Mouse (Mus musculus) embryonic facial prominence, embryonic 12.5 days (tissue): ENCODE data around the gene Bend3. TPM values are rescaled to one million over a fixed set of nuclear protein-coding genes. Genes with fewer than 3 reads are reported as not detected.

ENCODE experiments used
- ATAC-seq: fragments of 200-750 bp; cut with Nextera tagmentation; 2 replicates; pipeline ENCODE4 v1.8.0; 2017; ENCODE audit not compliant: insufficient number of reproducible peaks, insufficient read depth, low FRiP score, low TSS enrichment
- H3K27ac ChIP-seq: fragments of 300-500 bp; sonication (generic); 2 replicates; pipeline ENCODE4 v1.5.1; 2016; ENCODE audit warnings: mild to moderate bottlenecking
- H3K27me3 ChIP-seq: fragments of 300-500 bp; sonication (generic); 2 replicates; pipeline ENCODE4 v1.6.1; 2016; ENCODE audit warnings: mild to moderate bottlenecking, moderate library complexity
- H3K36me3 ChIP-seq: fragments of 300-500 bp; sonication (generic); 2 replicates; pipeline ENCODE4 v1.6.1; 2016; ENCODE audit warnings: mild to moderate bottlenecking
- H3K4me1 ChIP-seq: fragments of 300-500 bp; sonication (generic); 2 replicates; pipeline ENCODE4 v1.6.1; 2016
- H3K4me2 ChIP-seq: fragments of 300-500 bp; sonication (generic); replicated peaks from 2 replicates; pipeline ENCODE4 v1.6.1; 2016; ENCODE audit warnings: mild to moderate bottlenecking, moderate library complexity
- H3K4me3 ChIP-seq: fragments of 300-500 bp; sonication (generic); 2 replicates; pipeline ENCODE4 v1.5.1; 2016; ENCODE audit warnings: mild to moderate bottlenecking
- H3K9ac ChIP-seq: fragments of 300-500 bp; sonication (generic); 2 replicates; pipeline ENCODE4 v1.6.1; 2016; ENCODE audit warnings: mild to moderate bottlenecking, moderate library complexity
- H3K9me3 ChIP-seq: fragments of 300-500 bp; sonication (generic); 2 replicates; pipeline ENCODE4 v1.6.1; 2016; ENCODE audit warnings: mild to moderate bottlenecking, moderate library complexity
- WGBS: fragments of 180-500 bp; shearing (Covaris S2); methylation state at CpG from one replicate; pipeline ENCODE4 v1.1.7; 2016; 5-methylcytosine and 5-hydroxymethylcytosine counted together
- polyA plus RNA-seq: library from polyadenylated mRNA; unstranded; fragments of >200 nt; fragmentation: Nextera tagmentation; extraction: Ambion mirVana; gene quantifications from 2 replicates; pipeline ENCODE4 v1.2.1, GENCODE M21; 2016

The Bend3 gene
- polyA plus RNA-seq, 1 experiment from 2014 or later = 6.4 TPM

- Histone ChIP-seq H3K36me3 (0 out of 2 replicates have a peak, but pooled peaks cover 10% of the 10 kb centered on the region), H3K27ac (no peak overlapping the region), H3K4me3 (peak overlapping the region; percentile 83), H3K27me3 (no peaks in the 10 kb centered on the region), H3K9me3 (no peaks in the 10 kb centered on the region), H3K4me2 (peak overlapping the region; percentile 56), H3K4me1 (peaks cover 9% of the 10 kb centered on the region), H3K9ac (peak overlapping the region; percentile 86)
- ATAC-seq = no peak
- 18% methylated on average over 12 of the region's 12 CpGs for WGBS
These were observed 61.2 kb downstream of the Bend3 start for GRCm38 (mm10) chr10:43539746-43540310.

GRCm38 (mm10) chr10:43540442-43541152 is 62.0 kb downstream of the Bend3 start, which contains the start of gene 1700021F05Rik:
Gene 1700021F05Rik, minus strand, starts transcription at chr10:43540994.
- no peaks in the 10 kb centered on the region for H3K27me3 ChIP-seq
- H3K9ac ChIP-seq = peak within 1 kb of the TSS; percentile 86
- no peaks in the 10 kb centered on the region for H3K9me3 ChIP-seq
- peak; percentile 99 for ATAC-seq
- peak within 1 kb of the TSS; percentile 56 for H3K4me2 ChIP-seq
- H3K4me3 ChIP-seq = peak within 1 kb of the TSS; percentile 83
- H3K27ac ChIP-seq = peak within 1 kb of the TSS; percentile 67
- WGBS = 0% methylated on average over 53 of the region's 56 CpGs
- 0 out of 2 replicates have a peak, but pooled peaks cover 9% of the 10 kb centered on the region for H3K36me3 ChIP-seq
- H3K4me1 ChIP-seq = peaks cover 9% of the 10 kb centered on the region

- H3K4me2 ChIP-seq = 0 out of 2 replicates have a peak overlapping the region, but pooled peaks have one; percentile 56
These were observed 62.5 kb downstream of the Bend3 start for GRCm38 (mm10) chr10:43541153-43541544.

GRCm38 (mm10) chr10:43549411-43549810 is 70.8 kb downstream of the Bend3 start:
- 65% methylated on average over 5 of the region's 5 CpGs for WGBS
- H3K4me3 ChIP-seq = no peak overlapping the region
- no peak for ATAC-seq
- H3K9me3 ChIP-seq = no peaks in the 10 kb centered on the region
- no peak overlapping the region for H3K27ac ChIP-seq
- H3K36me3 ChIP-seq = no peaks in the 10 kb centered on the region
- no peaks in the 10 kb centered on the region for H3K27me3 ChIP-seq
- H3K9ac ChIP-seq = no peak overlapping the region
- no peaks in the 10 kb centered on the region for H3K4me1 ChIP-seq
- H3K4me2 ChIP-seq = no peak overlapping the region

More at GRCm38 (mm10) chr10:43541153-43541544, 62.5 kb downstream of the Bend3 start:
- Histone ChIP-seq H3K9me3 (no peaks in the 10 kb centered on the region), H3K9ac (no peak overlapping the region), H3K36me3 (0 out of 2 replicates have a peak, but pooled peaks cover 3% of the 10 kb centered on the region), H3K4me1 (peaks cover 9% of the 10 kb centered on the region), H3K27me3 (no peaks in the 10 kb centered on the region), H3K4me3 (peak overlapping the region; percentile 83), H3K27ac (no peak overlapping the region)
- 52% methylated on average over 7 of the region's 8 CpGs for WGBS
- ATAC-seq = 0 out of 2 replicates have a peak, but pooled peaks have one; percentile 7

- Histone ChIP-seq H3K27ac (no peak overlapping the region), H3K36me3 (no peaks in the 10 kb centered on the region), H3K4me2 (no peak overlapping the region), H3K9me3 (no peaks in the 10 kb centered on the region), H3K9ac (no peak overlapping the region), H3K27me3 (no peaks in the 10 kb centered on the region), H3K4me3 (no peak overlapping the region), H3K4me1 (no peaks in the 10 kb centered on the region)
- WGBS = 43% methylated on average over 3 of the region's 3 CpGs
- ATAC-seq = no peak
These were observed 72.3 kb downstream of the Bend3 start for GRCm38 (mm10) chr10:43550923-43551322.

GRCm38 (mm10) chr10:43551388-43551787 is 72.8 kb downstream of the Bend3 start:
- no peak overlapping the region for H3K27ac ChIP-seq
- H3K4me1 ChIP-seq = no peaks in the 10 kb centered on the region
- 22% methylated on average over 3 of the region's 3 CpGs for WGBS
- no peaks in the 10 kb centered on the region for H3K9me3 ChIP-seq
- no peak overlapping the region for H3K9ac ChIP-seq
- H3K4me2 ChIP-seq = no peak overlapping the region
- no peak overlapping the region for H3K4me3 ChIP-seq
- no peak for ATAC-seq
- no peaks in the 10 kb centered on the region for H3K27me3 ChIP-seq
- H3K36me3 ChIP-seq = no peaks in the 10 kb centered on the region

- no peaks in the 10 kb centered on the region for H3K4me1 ChIP-seq
- ATAC-seq = no peak
- no peak overlapping the region for H3K4me3 ChIP-seq
- H3K36me3 ChIP-seq = no peaks in the 10 kb centered on the region
- H3K9ac ChIP-seq = no peak overlapping the region
- H3K27me3 ChIP-seq = no peaks in the 10 kb centered on the region
- no peaks in the 10 kb centered on the region for H3K9me3 ChIP-seq
- no peak overlapping the region for H3K4me2 ChIP-seq
- no peak overlapping the region for H3K27ac ChIP-seq
- WGBS = 90% methylated on average over 5 of the region's 5 CpGs
These were observed 79.1 kb downstream of the Bend3 start for GRCm38 (mm10) chr10:43557630-43558165.

GRCm38 (mm10) chr10:43559313-43559712 is 80.7 kb downstream of the Bend3 start:
- Histone ChIP-seq H3K9me3 (no peaks in the 10 kb centered on the region), H3K27me3 (no peaks in the 10 kb centered on the region), H3K4me2 (no peak overlapping the region), H3K36me3 (no peaks in the 10 kb centered on the region), H3K9ac (no peak overlapping the region), H3K27ac (no peak overlapping the region), H3K4me1 (no peaks in the 10 kb centered on the region), H3K4me3 (no peak overlapping the region)
- 75% methylated on average over 11 of the region's 11 CpGs for WGBS
- ATAC-seq = no peak

- Histone ChIP-seq H3K27me3 (no peaks in the 10 kb centered on the region), H3K9ac (no peak overlapping the region), H3K4me3 (no peak overlapping the region), H3K4me1 (no peaks in the 10 kb centered on the region), H3K4me2 (no peak overlapping the region), H3K36me3 (no peaks in the 10 kb centered on the region), H3K9me3 (no peaks in the 10 kb centered on the region), H3K27ac (no peak overlapping the region)
- WGBS = 39% methylated on average over 2 of the region's 2 CpGs
- ATAC-seq = no peak
These were observed 82.1 kb downstream of the Bend3 start for GRCm38 (mm10) chr10:43560765-43561164.

- no peaks in the 10 kb centered on the region for H3K9me3 ChIP-seq
- no peak for ATAC-seq
- H3K9ac ChIP-seq = no peak overlapping the region
- no peaks in the 10 kb centered on the region for H3K36me3 ChIP-seq
- H3K27ac ChIP-seq = no peak overlapping the region
- no peaks in the 10 kb centered on the region for H3K27me3 ChIP-seq
- no peak overlapping the region for H3K4me3 ChIP-seq
- no peak overlapping the region for H3K4me2 ChIP-seq
- H3K4me1 ChIP-seq = no peaks in the 10 kb centered on the region
- 92% methylated on average over 2 of the region's 2 CpGs for WGBS
These were observed 82.7 kb downstream of the Bend3 start for GRCm38 (mm10) chr10:43561311-43561710.
